Mouse (Mus musculus): ENCODE data around the gene Tpbg. TPM values are rescaled to one million over a fixed set of nuclear protein-coding genes. Genes with fewer than 3 reads are reported as not detected.
"Not testable (repeated sequence)": the region's sequence is repeated elsewhere in the genome, so short reads cannot be mapped to it uniquely, and the experiment has no call there.

The Tpbg gene
- total RNA-seq (2014; rRNA removed): 34.0 and 36.7 TPM in 2 replicates
- 13.2 and 14.0 TPM in 2 replicates for polyA plus RNA-seq (2015; fragmentation: Nextera tagmentation; extraction: Ambion mirVana)

DNA sequence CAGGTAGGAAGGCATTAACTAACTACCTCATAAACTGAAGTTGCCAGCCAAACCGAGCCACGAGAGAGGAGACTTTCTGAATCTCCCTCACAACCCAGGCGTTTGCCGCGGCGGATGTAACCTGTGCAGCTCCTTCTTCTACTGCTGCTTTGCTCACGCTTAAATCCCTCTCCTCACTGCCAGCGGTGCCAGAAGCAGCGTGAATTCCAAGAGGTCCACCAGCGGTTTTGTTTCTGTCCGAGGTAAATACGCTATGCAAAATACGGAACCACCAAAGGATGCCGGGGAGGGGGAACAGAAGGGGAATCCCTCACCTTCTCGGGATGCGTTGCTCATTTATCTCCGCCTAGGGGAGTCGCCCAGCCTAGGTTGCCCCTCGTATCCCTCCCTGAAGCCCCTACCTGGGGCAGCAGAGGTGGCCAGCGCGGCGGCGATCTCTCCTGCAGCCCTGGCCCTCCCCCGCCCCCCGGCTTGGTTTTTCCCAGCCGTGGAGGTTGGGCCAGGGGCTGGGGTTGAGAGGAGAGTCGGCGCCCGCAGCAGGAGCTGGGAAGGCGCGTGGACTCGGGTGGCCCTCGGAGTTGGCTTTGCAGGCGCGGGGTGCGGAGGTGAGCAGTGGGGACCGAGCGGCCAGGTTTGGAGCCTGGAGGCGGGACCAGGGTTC lies at the start of gene Tpbg:
Gene Tpbg (plus strand): TSS at position 30 of the 661 bp plus-strand sequence.
- Histone ChIP-seq H3K27ac (ENCODE audit: low read depth, low read length) (peak within 1 kb of the TSS; percentile 63), H3K9me3 (ENCODE audit: low read length) (no peaks in the 10 kb centered on the region), H3K4me3 (ENCODE audit: low read depth, low read length) (peak within 1 kb of the TSS; percentile 64), H3K27me3 (ENCODE audit: insufficient read depth, low read length) (no peaks in the 10 kb centered on the region), H3K36me3 (ENCODE audit: insufficient read depth, low read length) (no peaks in the 10 kb centered on the region), H3K4me2 (ENCODE audit: low read depth, low read length, poor library complexity, severe bottlenecking) (peak within 1 kb of the TSS; percentile 96), H3K4me1 (ENCODE audit: insufficient read depth, low read length) (0 out of 2 replicates have a peak, but pooled peaks cover 7% of the 10 kb centered on the region), H3K9ac (replicated peaks; ENCODE audit: low read length, poor library complexity, severe bottlenecking) (peak within 1 kb of the TSS; percentile 79)
- ATAC-seq (ENCODE audit: low FRiP score): peak; percentile 75
- WGBS: under 1% methylated on average over 35 of the region's 39 CpGs
- no peak for TF ChIP-seq CTCF (IDR thresholded peaks at IDR 0.05)
- DNase-seq (ENCODE audit: low spot score): peak; percentile 56

- not testable (repeated sequence) for H3K9ac ChIP-seq (replicated peaks; ENCODE audit: low read length, poor library complexity, severe bottlenecking); DNase-seq (ENCODE audit: low spot score); H3K4me3 ChIP-seq (ENCODE audit: low read depth, low read length); H3K27ac ChIP-seq (ENCODE audit: low read depth, low read length); H3K27me3 ChIP-seq (ENCODE audit: insufficient read depth, low read length); H3K36me3 ChIP-seq (ENCODE audit: insufficient read depth, low read length); H3K4me2 ChIP-seq (ENCODE audit: low read depth, low read length, poor library complexity, severe bottlenecking); ATAC-seq (ENCODE audit: low FRiP score); H3K4me1 ChIP-seq (ENCODE audit: insufficient read depth, low read length); H3K9me3 ChIP-seq (ENCODE audit: low read length)
- 82% methylated on average over 2 of the region's 2 CpGs for WGBS
These were observed 40.2 kb upstream of the Tpbg start for GRCm38 (mm10) chr9:85801986-85802385.

GRCm38 (mm10) chr9:85802563-85802962 lies 39.6 kb upstream of the Tpbg start:
- no peak overlapping the region for H3K27ac ChIP-seq (ENCODE audit: low read depth, low read length)
- ATAC-seq (ENCODE audit: low FRiP score) (no peak), DNase-seq (ENCODE audit: low spot score) (peak; percentile 8)
- H3K4me3 ChIP-seq (ENCODE audit: low read depth, low read length): no peak overlapping the region
- WGBS: 59% methylated on average over 4 of the region's 4 CpGs
- no peaks in the 10 kb centered on the region for H3K9me3 ChIP-seq (ENCODE audit: low read length)
- H3K4me2 ChIP-seq (ENCODE audit: low read depth, low read length, poor library complexity, severe bottlenecking): no peak overlapping the region
- H3K4me1 ChIP-seq (ENCODE audit: insufficient read depth, low read length): 0 out of 2 replicates have a peak, but pooled peaks cover 3% of the 10 kb centered on the region
- H3K9ac ChIP-seq (replicated peaks; ENCODE audit: low read length, poor library complexity, severe bottlenecking): no peak overlapping the region
- no peaks in the 10 kb centered on the region for H3K36me3 ChIP-seq (ENCODE audit: insufficient read depth, low read length)
- no peak for TF ChIP-seq CTCF (IDR thresholded peaks at IDR 0.05)
- no peaks in the 10 kb centered on the region for H3K27me3 ChIP-seq (ENCODE audit: insufficient read depth, low read length)

GRCm38 (mm10) chr9:85806411-85806810 lies 35.8 kb upstream of the Tpbg start:
- WGBS: 83% methylated on average over 6 of the region's 6 CpGs
- Histone ChIP-seq H3K4me1 (ENCODE audit: insufficient read depth, low read length) (0 out of 2 replicates have a peak, but pooled peaks cover 3% of the 10 kb centered on the region), H3K4me3 (ENCODE audit: low read depth, low read length) (no peak overlapping the region), H3K27me3 (ENCODE audit: insufficient read depth, low read length) (no peaks in the 10 kb centered on the region), H3K9me3 (ENCODE audit: low read length) (no peaks in the 10 kb centered on the region), H3K36me3 (ENCODE audit: insufficient read depth, low read length) (no peaks in the 10 kb centered on the region), H3K9ac (replicated peaks; ENCODE audit: low read length, poor library complexity, severe bottlenecking) (no peak overlapping the region), H3K4me2 (ENCODE audit: low read depth, low read length, poor library complexity, severe bottlenecking) (no peak overlapping the region), H3K27ac (ENCODE audit: low read depth, low read length) (no peak overlapping the region)
- DNase-seq (ENCODE audit: low spot score) (no peak), ATAC-seq (ENCODE audit: low FRiP score) (no peak)
- TF ChIP-seq CTCF (IDR thresholded peaks at IDR 0.05): no peak

DNA sequence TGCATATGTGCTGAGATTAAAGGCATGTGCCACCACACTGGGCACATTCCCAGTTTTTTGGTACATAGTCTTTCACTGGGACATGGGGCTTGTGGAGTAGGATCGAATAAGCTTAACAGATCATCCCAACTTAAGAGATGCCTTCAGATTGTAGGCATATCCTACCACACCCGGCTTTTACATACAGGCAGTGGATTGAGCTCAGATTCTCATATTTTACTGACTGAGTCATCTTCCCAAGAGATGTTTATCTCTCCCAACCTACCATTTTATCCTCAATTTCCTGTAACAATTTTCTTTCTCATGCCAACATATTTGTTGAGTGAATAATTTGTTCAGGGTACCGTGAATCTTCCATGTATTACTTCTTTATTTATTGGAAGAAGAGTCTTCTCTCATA lies 32.9 kb upstream of the Tpbg start:
- 95% methylated on average over 3 of the region's 3 CpGs for WGBS
- H3K27me3 ChIP-seq (ENCODE audit: insufficient read depth, low read length): no peaks in the 10 kb centered on the region
- no peak for DNase-seq (ENCODE audit: low spot score)
- H3K4me2 ChIP-seq (ENCODE audit: low read depth, low read length, poor library complexity, severe bottlenecking): no peak overlapping the region
- TF ChIP-seq CTCF (IDR thresholded peaks at IDR 0.05): no peak
- H3K9me3 ChIP-seq (ENCODE audit: low read length): no peaks in the 10 kb centered on the region
- no peak overlapping the region for H3K9ac ChIP-seq (replicated peaks; ENCODE audit: low read length, poor library complexity, severe bottlenecking)
- no peaks in the 10 kb centered on the region for H3K36me3 ChIP-seq (ENCODE audit: insufficient read depth, low read length)
- no peak for ATAC-seq (ENCODE audit: low FRiP score)
- H3K4me1 ChIP-seq (ENCODE audit: insufficient read depth, low read length): 0 out of 2 replicates have a peak, but pooled peaks cover 3% of the 10 kb centered on the region
- no peak overlapping the region for H3K27ac ChIP-seq (ENCODE audit: low read depth, low read length)
- H3K4me3 ChIP-seq (ENCODE audit: low read depth, low read length): no peak overlapping the region

DNA sequence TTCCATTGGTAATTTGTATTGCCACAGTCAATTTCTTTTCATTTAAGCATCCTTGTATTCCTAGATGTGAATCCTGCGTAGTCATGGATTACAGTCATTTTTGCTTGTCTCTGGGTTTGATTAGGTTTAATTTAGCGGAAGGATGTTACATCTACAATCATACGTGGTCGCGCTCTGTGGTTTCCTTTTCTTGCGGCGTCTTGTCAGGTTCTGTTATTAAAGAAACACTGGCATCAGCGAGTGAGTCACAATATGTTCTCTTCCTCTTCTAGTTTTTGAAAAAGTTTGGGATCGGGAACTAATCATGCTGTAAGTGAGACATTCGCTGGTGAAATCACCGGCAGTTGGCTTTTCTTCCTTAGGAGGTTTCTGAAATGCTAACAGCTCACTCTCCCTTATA lies 21.4 kb upstream of the Tpbg start:
- no peaks in the 10 kb centered on the region for H3K27me3 ChIP-seq (ENCODE audit: insufficient read depth, low read length)
- no peak for ATAC-seq (ENCODE audit: low FRiP score)

More for the DNA sequence above, 21.4 kb upstream of the Tpbg start:
- 89% methylated on average over 11 of the region's 11 CpGs for WGBS
- DNase-seq (ENCODE audit: low spot score): no peak
- no peak for TF ChIP-seq CTCF (IDR thresholded peaks at IDR 0.05)
- Histone ChIP-seq H3K36me3 (ENCODE audit: insufficient read depth, low read length) (no peaks in the 10 kb centered on the region), H3K27ac (ENCODE audit: low read depth, low read length) (no peak overlapping the region), H3K4me1 (ENCODE audit: insufficient read depth, low read length) (no peaks in the 10 kb centered on the region), H3K9me3 (ENCODE audit: low read length) (no peaks in the 10 kb centered on the region), H3K9ac (replicated peaks; ENCODE audit: low read length, poor library complexity, severe bottlenecking) (no peak overlapping the region), H3K4me2 (ENCODE audit: low read depth, low read length, poor library complexity, severe bottlenecking) (no peak overlapping the region), H3K4me3 (ENCODE audit: low read depth, low read length) (no peak overlapping the region)

Data from midbrain, postnatal 0 days (tissue).